Mouse (Mus musculus) right cerebral cortex, postnatal 36 days (tissue): Measurements from ENCODE around the gene Sh3bgr.

ENCODE experiments used
- DNase-seq, 2 experiments: peaks; one replicate each; pipeline ENCODE4 v3.0.0; 2022; ENCODE audit warnings: low spot score in 2 of 2, mixed read lengths in 1 of 2

Gene Sh3bgr

DNA sequence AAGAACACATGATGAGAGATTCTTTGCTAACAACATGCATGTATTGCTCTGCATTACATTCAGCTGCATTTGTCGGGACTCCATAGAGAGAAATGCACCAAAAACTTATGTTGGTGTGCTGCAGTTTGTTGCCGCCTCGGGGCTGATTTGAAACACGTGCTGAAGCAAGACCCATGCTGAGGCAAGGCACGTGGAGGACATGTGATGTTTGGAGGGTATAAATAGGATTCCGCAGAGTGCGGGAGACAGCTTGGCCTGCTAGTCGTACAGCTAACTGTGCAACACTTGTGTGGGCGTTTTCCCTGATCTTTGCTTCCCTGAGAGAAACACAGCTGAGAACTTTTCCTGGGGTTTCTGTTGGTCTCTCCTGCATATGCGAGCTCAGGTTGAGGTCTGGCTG, 9.5 kb downstream of the Sh3bgr start:
- DNase-seq: peak in 1 of 2 experiments; percentile 33

DNA sequence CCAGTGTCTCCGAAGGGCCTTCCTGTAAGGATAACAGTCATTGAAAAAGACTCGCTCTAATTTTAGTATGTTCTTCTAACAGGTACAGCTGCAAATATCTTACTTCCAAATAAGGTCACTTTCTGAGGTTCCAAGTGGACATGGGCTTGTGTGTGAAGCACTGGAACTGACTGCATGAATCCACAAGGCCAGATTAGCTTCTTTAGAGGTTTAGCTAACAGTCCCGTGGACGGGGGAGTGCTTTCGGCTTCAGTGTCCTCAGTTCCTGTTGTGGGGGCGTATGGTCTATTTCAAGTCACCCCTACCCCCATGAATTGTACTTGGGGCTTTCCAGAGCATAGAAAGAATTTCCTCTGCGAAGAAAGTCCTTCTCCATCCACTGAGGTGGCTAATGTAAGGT, 10.6 kb downstream of the Sh3bgr start:
- DNase-seq: no peak

- DNase-seq: no peak
Observed at GRCm38 (mm10) chr16:96213027-96213426, 12.8 kb downstream of the Sh3bgr start.

DNA sequence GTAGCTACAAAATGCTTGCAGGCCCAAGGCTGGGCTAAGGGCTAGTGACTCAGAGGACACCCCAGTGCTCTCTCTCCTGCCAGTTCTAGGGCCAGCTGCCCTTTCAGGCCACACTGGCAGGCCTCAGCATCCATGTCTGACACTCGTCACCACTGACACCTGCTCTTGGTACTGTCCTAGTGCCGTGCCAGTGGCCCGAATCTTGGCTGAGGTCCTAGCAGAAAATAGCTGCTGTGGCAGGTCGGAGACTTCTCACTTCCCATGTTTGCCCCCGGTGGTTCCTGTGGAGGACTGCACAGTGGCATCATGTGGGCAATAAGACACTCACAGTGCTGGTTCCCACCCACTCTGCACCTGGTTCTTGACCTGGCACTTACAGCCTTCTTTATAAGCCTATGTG, 21.2 kb downstream of the Sh3bgr start:
- DNase-seq: no peak

DNA sequence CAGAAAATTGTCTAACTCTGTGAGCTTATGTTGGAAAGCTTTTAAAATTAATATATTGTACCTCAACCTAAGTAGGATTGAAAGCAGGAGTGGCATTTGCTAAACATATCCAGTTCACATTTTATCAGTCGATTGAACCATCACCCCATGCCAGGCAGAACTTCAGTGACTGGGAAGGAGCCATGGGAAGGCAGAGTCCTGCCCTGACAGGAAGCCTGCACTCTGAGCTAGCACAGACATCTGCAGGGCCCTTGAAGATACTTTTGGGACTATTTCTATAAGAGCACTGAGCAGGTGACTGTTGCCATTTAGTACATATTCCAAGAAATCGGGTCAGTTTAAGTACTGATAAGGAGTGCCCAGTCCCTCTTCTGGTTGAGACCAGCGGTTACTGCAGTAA, 21.7 kb downstream of the Sh3bgr start:
- DNase-seq: no peak

DNA sequence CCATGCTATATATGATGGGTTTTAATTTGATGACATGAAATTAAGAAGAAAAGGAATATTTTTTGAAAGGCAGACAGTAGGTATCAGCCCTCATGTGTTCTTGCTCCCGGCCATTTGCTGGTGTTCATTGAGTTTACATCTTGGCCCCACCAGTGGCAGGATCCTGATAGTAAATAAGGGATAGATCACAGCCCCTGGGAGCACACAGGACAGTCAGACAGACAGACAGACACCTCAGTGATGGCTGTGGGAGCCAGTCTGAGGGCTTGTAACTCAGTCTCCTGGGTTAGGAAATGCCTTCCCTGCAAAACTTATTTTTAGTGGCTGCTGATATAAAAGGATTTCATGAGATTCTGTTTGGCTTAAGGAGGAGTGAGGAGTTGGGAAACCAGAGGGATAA, 22.2 kb downstream of the Sh3bgr start:
- DNase-seq: no peak

GRCm38 (mm10) chr16:96228438-96228837, 28.2 kb downstream of the Sh3bgr start:
- no peak for DNase-seq

DNA sequence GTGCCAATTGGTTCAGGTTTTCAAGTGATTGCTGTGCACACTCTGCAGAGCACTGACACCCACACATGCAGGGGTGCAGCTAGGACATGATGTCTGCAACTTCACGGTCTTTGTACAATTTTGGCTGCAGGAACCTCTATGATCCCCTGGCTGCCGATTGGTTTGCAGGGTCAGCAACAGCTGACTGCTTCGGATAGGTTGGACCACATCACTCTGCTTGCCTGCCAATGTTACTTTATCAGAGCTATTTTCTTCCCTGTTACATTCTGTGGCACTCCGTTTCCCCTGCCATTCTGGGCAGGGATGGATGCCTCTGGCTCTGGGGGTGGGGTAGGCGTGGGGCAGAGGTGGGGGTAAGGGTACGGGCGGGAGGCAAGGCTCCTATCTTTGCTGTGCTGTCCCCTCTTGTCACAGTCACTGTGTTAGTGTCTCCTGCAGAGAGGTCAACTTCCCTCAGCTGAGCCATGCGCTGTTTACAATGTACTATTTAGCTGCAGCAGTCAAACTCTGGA, 28.9 kb downstream of the Sh3bgr start:
- DNase-seq: peak in 1 of 2 experiments; percentile 12

DNA sequence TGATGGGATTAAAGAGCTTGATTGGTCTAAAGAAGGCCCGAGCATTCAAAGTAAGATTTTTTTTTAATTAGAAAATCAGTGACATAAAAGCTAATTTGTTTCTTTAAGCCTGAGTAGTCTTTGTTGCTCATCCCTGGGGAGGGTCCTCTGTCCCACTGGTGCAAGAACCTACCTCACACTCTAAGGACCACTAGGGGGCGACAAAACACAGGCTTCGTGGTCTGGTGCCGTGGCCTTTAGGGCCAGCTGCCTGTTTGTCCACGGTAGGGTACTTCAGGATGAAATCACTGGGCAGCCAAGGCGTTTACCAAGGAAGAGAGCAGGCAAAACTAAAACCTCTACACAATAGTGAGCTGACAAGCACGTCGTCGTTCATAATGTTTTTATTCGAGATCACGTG, 30.2 kb downstream of the Sh3bgr start:
- DNase-seq: peak; percentile 32 to 56

- DNase-seq: no peak
Observed at GRCm38 (mm10) chr16:96231251-96231650, 31.0 kb downstream of the Sh3bgr start.

GRCm38 (mm10) chr16:96231974-96232373, 31.7 kb downstream of the Sh3bgr start:
- no peak for DNase-seq

- DNase-seq: no peak
Observed at GRCm38 (mm10) chr16:96233996-96234395, 33.7 kb downstream of the Sh3bgr start.

DNA sequence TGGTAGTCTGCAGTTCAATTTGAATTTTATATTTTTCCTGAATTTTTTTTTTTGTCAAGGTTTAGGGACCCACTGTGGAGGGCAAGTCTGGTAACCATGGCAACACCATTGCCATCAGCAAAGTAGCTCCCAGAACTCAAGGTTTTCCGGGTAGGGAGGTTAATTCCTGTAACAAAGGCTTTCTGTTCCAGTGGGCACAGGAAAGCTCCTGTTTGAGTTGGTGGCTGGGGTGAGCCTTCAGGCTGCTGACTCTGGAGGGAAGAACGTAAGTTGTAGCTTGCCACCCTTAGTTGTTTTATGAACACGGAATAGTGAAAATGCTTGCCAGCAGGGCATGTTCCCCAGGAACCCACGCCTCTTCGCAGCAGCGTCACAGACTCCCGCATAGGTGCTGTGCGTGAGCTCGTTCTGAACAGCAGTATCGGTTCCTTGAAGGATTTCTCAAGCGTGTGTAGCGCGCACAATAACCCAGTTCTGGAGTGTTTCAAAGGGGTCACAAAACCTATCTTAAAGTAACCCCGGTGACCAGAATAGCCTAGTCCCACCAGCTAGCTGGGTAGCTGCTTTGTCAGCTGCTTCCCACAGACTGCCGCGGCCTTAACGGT, 35.2 kb downstream of the Sh3bgr start, which contains the start of gene B3galt5:
Gene B3galt5 (plus strand): TSS at position 436 of the 605 bp plus-strand sequence.
- peak in 1 of 2 experiments; percentile 2 for DNase-seq

DNA sequence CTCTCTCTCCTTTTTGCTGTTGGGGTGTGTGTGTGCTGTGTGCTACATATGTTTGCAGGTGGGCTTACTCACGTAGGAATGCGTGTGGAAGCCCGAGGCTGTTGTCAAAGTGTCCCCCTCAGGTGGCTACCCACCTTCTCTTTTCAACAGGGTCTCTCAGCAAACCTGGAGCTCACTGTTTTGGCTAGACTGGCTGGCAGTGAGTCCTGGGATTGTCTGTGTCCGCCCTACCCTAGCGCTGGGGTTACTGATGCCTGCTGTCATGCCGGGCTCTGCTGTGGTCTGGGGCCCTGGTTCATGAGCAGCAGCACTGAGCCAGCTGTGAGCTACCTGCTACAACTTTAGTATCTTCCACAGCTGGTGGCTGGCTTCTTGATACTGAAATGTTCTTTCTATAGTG, 44.2 kb downstream of the Sh3bgr start:
- no peak for DNase-seq

DNA sequence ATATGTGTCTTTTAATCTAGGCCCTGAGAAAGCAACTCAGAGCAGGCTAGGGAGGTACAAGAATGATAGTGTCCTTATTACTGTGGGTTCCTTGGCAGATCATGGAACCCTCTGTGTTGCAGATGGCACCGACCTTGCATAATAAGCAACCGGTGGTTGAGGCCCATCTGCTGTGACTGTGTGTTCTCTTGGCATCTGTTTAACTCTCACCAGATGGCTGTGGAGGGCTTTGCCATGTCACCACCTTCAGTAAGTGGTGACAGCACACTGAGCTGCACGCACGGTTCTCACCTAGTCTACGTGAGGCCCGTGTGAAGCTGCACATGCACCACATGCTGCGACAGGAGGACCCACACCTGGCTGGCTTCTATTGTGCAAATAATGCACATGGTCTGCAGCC, 49.4 kb downstream of the Sh3bgr start:
- DNase-seq: peak in 1 of 2 experiments; percentile 21

- no peak for DNase-seq
Observed at GRCm38 (mm10) chr16:96252146-96252545, 51.9 kb downstream of the Sh3bgr start.

GRCm38 (mm10) chr16:96258429-96258828, 58.2 kb downstream of the Sh3bgr start:
- no peak for DNase-seq

DNA sequence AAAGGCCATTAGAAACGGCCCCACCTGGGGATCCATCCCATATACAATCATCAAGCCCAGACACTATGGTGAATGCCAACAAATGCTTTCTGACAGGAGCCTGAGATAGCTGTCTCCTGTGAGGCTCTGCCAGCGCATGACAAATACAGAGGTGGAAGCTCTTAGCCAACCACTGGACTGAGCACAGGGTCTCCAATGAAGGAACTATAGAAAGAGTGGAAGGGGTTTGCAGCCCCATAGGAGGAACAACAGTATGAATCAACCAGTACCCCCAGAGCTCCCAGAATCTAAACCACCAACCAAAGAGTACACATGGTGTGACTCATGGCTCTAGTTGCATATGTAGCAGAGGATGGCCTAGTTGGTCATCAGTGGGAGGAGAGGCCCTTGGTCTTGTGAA, 71.5 kb downstream of the Sh3bgr start:
- DNase-seq: no peak

DNA sequence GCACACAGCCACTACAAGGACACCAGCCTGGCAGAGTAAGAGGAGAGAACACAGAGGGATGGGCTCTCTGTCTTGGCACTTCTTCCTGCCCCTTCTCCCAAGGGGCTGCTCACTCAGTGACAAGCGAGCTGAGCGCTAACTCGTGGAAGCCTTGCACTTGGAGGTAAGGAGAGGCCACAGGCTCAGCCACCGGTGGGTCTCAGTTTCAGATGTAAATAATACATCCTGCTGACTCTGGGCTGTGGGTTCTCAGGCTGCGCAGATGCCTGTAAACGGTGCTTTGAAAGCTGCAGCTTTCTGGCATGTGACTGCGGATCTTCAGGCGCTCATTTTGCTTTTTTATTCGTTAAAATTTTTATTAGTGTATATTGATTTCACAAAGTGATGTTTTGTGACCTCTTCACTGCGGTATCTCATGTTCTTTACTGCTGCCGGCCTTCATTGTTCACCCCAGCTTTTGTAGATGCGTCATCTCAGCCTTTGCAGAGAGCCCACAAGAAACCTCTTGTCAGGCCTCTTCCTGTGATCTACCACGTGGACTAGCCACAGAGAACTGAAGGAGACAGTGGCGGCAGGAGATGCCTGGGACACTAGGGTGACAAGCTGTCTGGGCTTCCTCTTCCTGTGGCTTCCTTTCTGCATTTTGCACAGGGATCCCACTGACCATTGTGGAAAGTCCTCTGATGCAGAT, 72.8 kb downstream of the Sh3bgr start:
- no peak for DNase-seq

DNA sequence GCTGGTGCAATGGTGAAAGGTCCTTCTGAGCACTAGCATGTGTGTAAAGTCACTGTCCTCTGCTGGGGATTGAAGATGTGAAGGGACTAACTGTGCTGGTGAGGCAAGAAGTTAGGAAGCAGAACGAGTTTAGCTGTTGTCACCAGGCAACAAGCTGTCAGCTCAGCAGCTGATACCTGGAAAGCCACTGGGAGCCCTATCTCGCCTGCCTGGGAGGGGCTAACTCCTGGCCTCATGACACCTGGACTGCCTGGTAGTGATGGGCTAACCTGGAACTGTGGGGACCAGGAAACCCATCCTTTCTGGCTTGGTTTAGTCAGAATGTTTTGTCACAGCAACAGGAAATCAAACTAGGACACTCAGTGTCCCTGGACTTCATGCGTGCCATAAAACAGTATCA, 76.3 kb downstream of the Sh3bgr start:
- no peak for DNase-seq
